ENCODE assay signal across 8 mouse cellular contexts in genomic region chr2:156864481-156864880, GRCm38 (mm10). TPM values are rescaled to one million over a fixed set of nuclear protein-coding genes. Genes with fewer than 3 reads are reported as not detected.
DNase-seq lines count a peak whose midpoint lies in the region; ATAC-seq lines count a peak whose summit lies in the region.

No protein-coding gene starts in this region.

- peak overlapping the region; percentile 96 for H3K4me2 ChIP-seq in hindbrain, embryonic 13.5 days
- peak overlapping the region; percentile 93 for H3K4me2 ChIP-seq in neural tube, embryonic 12.5 days (replicated peaks)

- H3K9ac ChIP-seq in hindbrain, embryonic 13.5 days, result peak overlapping the region; percentile 97
- H3K9ac ChIP-seq in neural tube, embryonic 12.5 days, result no peak overlapping the region

- peaks cover 29% of the 10 kb centered on the region for H3K4me1 ChIP-seq in hindbrain, embryonic 13.5 days (replicated peaks)
- H3K4me1 ChIP-seq in neural tube, embryonic 12.5 days, result peaks cover 19% of the 10 kb centered on the region

- no peaks in the 10 kb centered on the region for H3K9me3 ChIP-seq in hindbrain, embryonic 13.5 days
- no peaks in the 10 kb centered on the region for H3K9me3 ChIP-seq in neural tube, embryonic 12.5 days

- no peak for ATAC-seq in hindbrain, embryonic 13.5 days (ENCODE audit: low FRiP score)
- no peak for ATAC-seq in neural tube, embryonic 12.5 days (ENCODE audit: low FRiP score, low read depth)

- no peak overlapping the region for H3K27ac ChIP-seq in hindbrain, embryonic 13.5 days
- H3K27ac ChIP-seq in neural tube, embryonic 12.5 days, result no peak overlapping the region

- intact Hi-C loops in left cerebral cortex, postnatal 4 days (cut with DNase I), result no loop called here

- DNase-seq in adrenal gland, adult 2 months, result peak; percentile 38
- DNase-seq in adrenal gland, postnatal 14 days, result no peak
- DNase-seq in left cerebral cortex, postnatal 4 days, result peak; percentile 25
- DNase-seq in left cerebral cortex, adult 18-20 months (ENCODE audit: low spot score in 2 of 2), result no peak
- DNase-seq in spleen, adult 12 weeks (ENCODE audit: low spot score), result no peak
- no peak for DNase-seq in frontal cortex, adult 2 months (ENCODE audit: extremely low spot score in 1 of 2, low spot score in 1 of 2)

- no peaks in the 10 kb centered on the region for H3K27me3 ChIP-seq in hindbrain, embryonic 13.5 days
- no peaks in the 10 kb centered on the region for H3K27me3 ChIP-seq in neural tube, embryonic 12.5 days (replicated peaks)

- peak overlapping the region; percentile 97; the same call in 1 of the 2 replicates for H3K4me3 ChIP-seq in hindbrain, embryonic 13.5 days
- H3K4me3 ChIP-seq in neural tube, embryonic 12.5 days, result peak overlapping the region; percentile 97; the same call in 1 of the 2 replicates

- WGBS in hindbrain, embryonic 13.5 days, result 87% methylated on average over 3 of the region's 3 CpGs
- WGBS in neural tube, embryonic 12.5 days, result 87% methylated on average over 3 of the region's 3 CpGs

- peaks cover 41% of the 10 kb centered on the region for H3K36me3 ChIP-seq in hindbrain, embryonic 13.5 days
- peaks cover 38% of the 10 kb centered on the region for H3K36me3 ChIP-seq in neural tube, embryonic 12.5 days

RNA-seq across cellular contexts. Expression of gene Rab5if, which starts 1.6 kb away (rescaled TPM):
- 100 to 1,000 TPM; 285 to 311 TPM for total RNA-seq in adrenal gland, adult 2 months (2021)
- 324 and 358 TPM in 2 replicates for polyA plus RNA-seq in adrenal gland, adult 2 months (2012; rRNA removed)
- 269 and 294 TPM in 2 replicates for total RNA-seq in adrenal gland, postnatal 14 days (2021)
- 100 to 1,000 TPM; 104 to 105 TPM for total RNA-seq in left cerebral cortex, postnatal 4 days (2021)
- total RNA-seq in left cerebral cortex, adult 18-20 months (2021), result 10 to 100 TPM; 89.8 to 97.6 TPM
- polyA plus RNA-seq in hindbrain, embryonic 13.5 days (2015; fragmentation: Nextera tagmentation; extraction: Ambion mirVana), result 152 and 155 TPM in 2 replicates
- polyA plus RNA-seq in neural tube, embryonic 12.5 days (2016; fragmentation: Nextera tagmentation; extraction: Ambion mirVana), result 169 and 179 TPM in 2 replicates
- 101 and 109 TPM in 2 replicates for polyA plus RNA-seq in frontal cortex, adult 2 months (2012; rRNA removed)

RNA-seq across cellular contexts. Expression of gene 4930518I15Rik, which starts 6.7 kb away (rescaled TPM):
- 1 to 10 TPM; 2.5 to 3.4 TPM for total RNA-seq in adrenal gland, adult 2 months (2021)
- 0.68 and 0.98 TPM in 2 replicates for polyA plus RNA-seq in adrenal gland, adult 2 months (2012; rRNA removed)
- 2.8 and 4.1 TPM in 2 replicates for total RNA-seq in adrenal gland, postnatal 14 days (2021)
- total RNA-seq in left cerebral cortex, postnatal 4 days (2021), result 1 to 10 TPM; 3.9 to 4.9 TPM
- total RNA-seq in left cerebral cortex, adult 18-20 months (2021), result 1 to 10 TPM; 1.7 to 2.9 TPM
- polyA plus RNA-seq in hindbrain, embryonic 13.5 days (2015; fragmentation: Nextera tagmentation; extraction: Ambion mirVana), result 12.0 and 12.6 TPM in 2 replicates
- polyA plus RNA-seq in neural tube, embryonic 12.5 days (2016; fragmentation: Nextera tagmentation; extraction: Ambion mirVana), result 10.7 and 10.9 TPM in 2 replicates
- 3.2 and 3.4 TPM in 2 replicates for polyA plus RNA-seq in frontal cortex, adult 2 months (2012; rRNA removed)

RNA-seq across cellular contexts. Expression of gene Sla2, which starts 22.5 kb away (rescaled TPM):
- not detected for total RNA-seq in adrenal gland, adult 2 months (2021)
- 0.09 and 0.15 TPM in 2 replicates for polyA plus RNA-seq in adrenal gland, adult 2 months (2012; rRNA removed)
- total RNA-seq in adrenal gland, postnatal 14 days (2021), result 0.26 and 1.2 TPM in 2 replicates
- total RNA-seq in left cerebral cortex, postnatal 4 days (2021), result under 1 TPM in 1 of 2 experiments, not detected in 1; 0.12 TPM
- under 1 TPM; 0.63 to 0.82 TPM for total RNA-seq in left cerebral cortex, adult 18-20 months (2021)
- polyA plus RNA-seq in hindbrain, embryonic 13.5 days (2015; fragmentation: Nextera tagmentation; extraction: Ambion mirVana), result 0.28 and 0.31 TPM in 2 replicates
- 0.35 and 0.50 TPM in 2 replicates for polyA plus RNA-seq in neural tube, embryonic 12.5 days (2016; fragmentation: Nextera tagmentation; extraction: Ambion mirVana)
- polyA plus RNA-seq in frontal cortex, adult 2 months (2012; rRNA removed), result 0.57 and 0.78 TPM in 2 replicates

RNA-seq across cellular contexts. Expression of gene Tgif2, which starts 24.7 kb away (rescaled TPM):
- 1 to 10 TPM; 1.8 to 4.3 TPM for total RNA-seq in adrenal gland, adult 2 months (2021)
- 5.5 and 8.5 TPM in 2 replicates for polyA plus RNA-seq in adrenal gland, adult 2 months (2012; rRNA removed)
- total RNA-seq in adrenal gland, postnatal 14 days (2021), result 6.9 and 7.7 TPM in 2 replicates
- 1 to 10 TPM; 5.7 to 6.0 TPM for total RNA-seq in left cerebral cortex, postnatal 4 days (2021)
- 1 to 10 TPM in 1 of 2 experiments, under 1 TPM in 1; 0.40 to 1.3 TPM for total RNA-seq in left cerebral cortex, adult 18-20 months (2021)
- polyA plus RNA-seq in hindbrain, embryonic 13.5 days (2015; fragmentation: Nextera tagmentation; extraction: Ambion mirVana), result 25.7 and 28.6 TPM in 2 replicates
- polyA plus RNA-seq in neural tube, embryonic 12.5 days (2016; fragmentation: Nextera tagmentation; extraction: Ambion mirVana), result 61.2 and 61.7 TPM in 2 replicates
- 1.4 and 2.0 TPM in 2 replicates for polyA plus RNA-seq in frontal cortex, adult 2 months (2012; rRNA removed)

Comparison
In these comparisons a context has a peak if more than half of its experiments do, and no peak if none do; other contexts are left out.
1. DNase-seq: peak in adrenal gland, adult 2 months (single experiment) and left cerebral cortex, postnatal 4 days (single experiment); none in adrenal gland, postnatal 14 days (single experiment), left cerebral cortex, adult 18-20 months (0 of 2), spleen, adult 12 weeks (single experiment) and frontal cortex, adult 2 months (0 of 2).